Mouse (Mus musculus) brain, embryonic 18.5 days (tissue): ENCODE data around the gene Trpv2.

ENCODE experiments used
- DNase-seq: peaks from one replicate; pipeline ENCODE4 v3.0.0-alpha.2; 2012; ENCODE audit warnings: low read depth, low spot score

The Trpv2 gene

GRCm38 (mm10) chr11:62629352-62630224 is 55.3 kb downstream of the Trpv2 start:
- DNase-seq: no peak

GRCm38 (mm10) chr11:62630225-62630821 is 56.0 kb downstream of the Trpv2 start:
- DNase-seq: no peak

GRCm38 (mm10) chr11:62631138-62631537 is 56.9 kb downstream of the Trpv2 start:
- DNase-seq: no peak

GRCm38 (mm10) chr11:62635406-62635805 is 61.1 kb downstream of the Trpv2 start:
- DNase-seq: no peak

GRCm38 (mm10) chr11:62636105-62636839 is 62.0 kb downstream of the Trpv2 start:
- DNase-seq: no peak

GRCm38 (mm10) chr11:62636840-62637221 is 62.5 kb downstream of the Trpv2 start:
- no peak for DNase-seq

DNA sequence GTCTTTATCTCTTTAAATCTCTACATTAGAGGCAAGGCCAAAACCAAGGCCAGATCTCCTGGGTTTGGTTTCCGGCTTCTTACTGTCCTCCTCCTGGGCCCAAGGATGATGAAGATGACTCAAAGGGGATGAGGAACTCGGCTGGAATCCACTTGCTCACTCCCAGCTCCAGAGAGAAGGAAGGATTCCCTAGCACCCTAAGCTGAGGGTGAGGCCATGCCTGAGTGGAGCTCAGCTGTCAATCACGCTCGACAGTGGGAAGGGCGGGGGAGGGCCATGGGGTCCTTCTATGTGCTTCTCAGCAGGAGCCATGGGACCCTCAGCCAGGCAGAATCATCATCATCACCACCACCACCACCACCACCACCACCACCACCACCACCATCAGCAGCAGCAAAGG is 63.1 kb downstream of the Trpv2 start:
- DNase-seq: no peak

- no peak for DNase-seq
Observed at GRCm38 (mm10) chr11:62637806-62638205, 63.5 kb downstream of the Trpv2 start.

DNA sequence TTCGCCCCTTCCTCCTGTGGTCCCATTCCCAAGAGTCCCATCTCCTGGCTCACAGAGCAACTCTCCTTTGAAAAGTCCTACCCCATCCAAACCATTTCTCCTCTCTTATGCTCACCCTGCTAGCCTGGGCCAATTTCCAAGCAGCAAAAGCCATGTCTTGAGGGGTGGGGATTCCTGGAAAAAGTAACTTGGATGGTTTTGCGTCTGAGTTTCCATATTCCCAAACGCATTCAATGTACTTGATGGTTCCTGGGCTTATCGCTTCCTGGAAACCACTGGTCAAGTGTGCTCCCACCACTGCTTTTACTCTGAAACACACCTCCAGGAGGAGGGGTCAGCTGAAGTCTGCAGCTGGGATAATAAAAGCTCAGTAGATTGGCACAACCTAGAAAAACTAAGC is 64.1 kb downstream of the Trpv2 start:
- no peak for DNase-seq

DNA sequence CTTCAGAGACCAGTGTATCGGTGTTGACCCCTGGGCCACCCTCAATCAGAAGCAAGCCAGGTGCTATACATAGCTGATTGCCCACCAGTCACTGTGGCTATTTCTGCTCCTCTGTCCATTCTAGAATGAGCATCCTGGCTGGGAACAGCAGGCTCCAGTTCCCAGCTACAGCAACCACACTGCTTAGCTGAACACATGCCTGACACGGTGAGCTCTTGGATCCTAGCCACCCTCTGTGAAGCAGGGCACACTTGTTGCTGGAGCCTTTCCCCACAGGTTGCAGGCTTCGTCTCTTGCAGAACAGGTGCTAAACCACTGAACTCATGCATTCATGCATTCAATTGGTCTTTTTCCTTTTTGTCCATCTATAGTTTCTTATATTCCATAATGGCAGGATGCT is 66.1 kb downstream of the Trpv2 start:
- DNase-seq: no peak

DNA sequence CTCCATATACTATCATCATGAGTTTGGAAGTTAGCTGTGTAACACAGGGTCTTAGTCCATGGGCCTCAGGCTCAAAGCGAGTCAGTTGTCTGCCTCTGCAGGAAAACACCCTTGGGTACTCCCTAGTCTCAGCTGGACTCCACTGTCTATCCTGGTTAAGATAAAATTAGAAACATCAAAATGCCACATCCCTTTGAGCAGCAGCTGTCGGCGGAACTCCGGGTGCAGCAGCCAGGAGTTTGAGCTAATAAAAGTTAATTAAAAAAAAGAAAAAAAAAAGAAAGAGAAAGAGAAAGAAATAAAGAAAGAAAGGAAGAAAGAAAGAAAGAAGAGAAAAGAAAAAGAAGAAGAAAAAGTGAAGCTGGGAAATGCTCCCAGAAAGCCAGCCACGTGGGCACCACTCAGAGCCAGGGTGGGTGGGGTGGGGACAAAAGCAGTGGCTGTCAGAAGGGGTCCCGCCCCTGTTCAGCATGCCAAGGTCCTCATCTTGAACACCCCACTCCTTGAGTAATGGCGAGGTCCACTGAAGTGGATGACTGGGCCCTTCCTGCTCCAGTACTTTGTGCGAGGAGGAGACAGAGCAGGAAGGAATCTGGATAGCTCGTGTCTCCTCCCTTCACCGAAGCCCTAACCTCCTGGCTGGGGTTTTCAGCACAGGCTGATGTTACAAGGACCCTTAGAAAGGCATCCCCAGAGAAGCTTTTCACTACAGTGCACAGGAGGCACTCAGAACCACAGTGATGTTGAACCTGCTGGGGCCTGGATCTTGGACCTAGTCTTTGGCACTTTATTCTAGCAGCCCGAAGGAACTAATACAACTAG is 67.9 kb downstream of the Trpv2 start:
- DNase-seq: no peak

- no peak for DNase-seq
Observed at GRCm38 (mm10) chr11:62643011-62643631, 68.8 kb downstream of the Trpv2 start.

- DNase-seq: no peak
Observed at GRCm38 (mm10) chr11:62643681-62644363, 69.5 kb downstream of the Trpv2 start.

DNA sequence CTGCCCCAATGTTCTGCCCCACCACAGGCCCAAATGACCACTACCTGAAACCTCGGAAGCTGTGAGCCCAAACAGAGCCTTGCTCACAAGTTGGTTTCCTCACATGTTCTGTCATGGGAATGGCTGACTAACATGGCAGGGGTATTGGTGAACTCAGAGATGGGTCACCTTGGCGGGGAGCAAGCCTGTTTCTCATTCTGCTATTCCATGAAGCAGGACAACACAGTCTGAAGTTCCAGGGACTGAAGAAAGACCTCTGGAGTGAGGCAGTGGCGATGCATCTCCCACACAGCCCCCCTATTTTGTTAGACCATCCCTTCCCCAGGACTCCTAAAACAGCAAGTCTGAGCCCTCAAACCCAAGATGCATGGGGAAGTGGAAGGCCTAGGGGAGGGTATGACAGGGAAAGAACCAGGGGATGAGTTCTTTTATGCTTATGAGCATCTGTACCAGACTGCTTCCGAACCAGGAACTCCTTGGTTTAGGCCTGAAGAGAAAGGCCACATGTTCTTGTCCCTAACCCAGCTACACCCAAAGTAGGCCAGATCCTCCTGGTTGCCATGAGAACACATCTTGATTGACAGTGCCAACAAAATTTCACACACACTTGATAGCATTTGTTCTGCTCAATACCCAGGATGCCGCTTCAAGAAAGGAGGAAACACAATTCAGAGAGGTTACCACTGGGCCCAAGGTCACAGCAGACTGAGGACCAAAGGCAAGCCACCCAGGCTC is 70.5 kb downstream of the Trpv2 start:
- no peak for DNase-seq

DNA sequence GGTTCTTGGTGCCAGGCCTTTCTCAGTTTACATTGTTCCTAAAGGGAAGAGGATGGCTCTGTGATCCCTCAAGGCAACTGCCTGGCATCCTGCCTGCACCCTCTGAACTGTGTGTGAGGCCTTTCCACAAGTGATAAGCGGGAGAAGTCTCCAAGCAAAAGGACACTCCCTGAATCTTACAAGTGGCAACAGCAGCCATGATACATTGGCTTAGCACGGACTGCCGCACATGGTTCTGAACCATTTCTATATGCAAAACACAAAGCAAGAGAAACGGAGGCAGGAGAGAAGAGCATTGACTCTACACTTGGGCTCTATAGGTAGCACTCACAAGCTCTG is 71.0 kb downstream of the Trpv2 start:
- DNase-seq: no peak

DNA sequence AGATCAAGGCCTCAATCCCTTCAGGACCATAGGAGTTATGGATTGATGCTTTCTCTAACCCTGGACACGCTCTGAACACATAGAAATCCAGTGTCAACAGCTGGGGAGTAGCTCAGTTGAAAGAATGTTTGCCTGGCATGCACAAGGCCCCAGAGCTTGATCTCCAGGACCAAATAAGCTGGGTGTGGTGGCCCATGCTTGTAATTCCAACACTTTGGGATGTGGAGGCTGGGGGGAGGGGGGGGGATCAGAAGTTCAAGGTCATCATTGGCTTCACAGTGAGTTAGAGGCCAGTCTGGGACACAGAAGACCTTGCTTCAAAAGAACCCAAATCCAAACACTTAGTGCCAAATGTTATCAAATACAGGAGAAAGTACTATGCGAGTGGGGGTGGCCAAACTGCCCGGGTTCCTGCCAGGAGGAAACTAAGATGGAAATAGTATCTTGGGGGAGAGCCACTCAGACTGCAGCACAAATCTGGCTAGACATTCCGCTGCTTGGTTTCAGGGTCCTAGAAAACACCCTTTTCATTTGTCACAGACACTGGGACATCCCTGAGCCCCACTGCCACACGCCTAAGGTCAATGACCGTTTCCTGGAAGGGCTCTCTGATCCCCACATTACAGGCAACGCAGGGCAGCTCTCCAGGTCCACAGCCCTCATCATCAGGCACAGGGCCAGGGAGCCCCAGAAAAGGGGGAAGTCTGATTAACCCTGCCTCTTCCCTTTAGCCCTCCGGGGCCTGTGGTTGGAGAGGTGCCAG is 71.6 kb downstream of the Trpv2 start:
- DNase-seq: no peak

GRCm38 (mm10) chr11:62646495-62646843 is 72.2 kb downstream of the Trpv2 start:
- DNase-seq: no peak

GRCm38 (mm10) chr11:62646958-62647515 is 72.8 kb downstream of the Trpv2 start:
- no peak for DNase-seq
